Mouse (Mus musculus) WW6 (cell line): ENCODE results near the gene Gm17720.
"Not testable (repeated sequence)": the region's sequence is repeated elsewhere in the genome, so short reads cannot be mapped to it uniquely, and the experiment has no call there.

Experiments
- DNase-seq: peaks from one replicate; pipeline ENCODE4 v3.0.0-alpha.2; 2013; ENCODE audit warnings: low read depth, low spot score

The Gm17720 gene

GRCm38 (mm10) chr8:110039659-110040058 lies 62.9 kb downstream of the Gm17720 start, which contains the start of gene Chst4:
Chst4 (minus strand) TSS chr8:110039740.
- DNase-seq, result no peak

GRCm38 (mm10) chr8:110039216-110039615 lies 63.3 kb downstream of the Gm17720 start:
- no peak for DNase-seq

- DNase-seq, result no peak
Observed at GRCm38 (mm10) chr8:110036156-110036555, 66.4 kb downstream of the Gm17720 start.

- no peak for DNase-seq
Observed at GRCm38 (mm10) chr8:110034331-110034730, 68.2 kb downstream of the Gm17720 start.

- not testable (repeated sequence) for DNase-seq
Observed at GRCm38 (mm10) chr8:110033771-110034170, 68.8 kb downstream of the Gm17720 start.
